Mouse (Mus musculus): Measurements from ENCODE around the gene Kctd12.

GRCm38 (mm10) chr14:103020046-103020445 is 37.6 kb upstream of the Kctd12 start:
- TF ChIP-seq CTCF (IDR thresholded peaks at IDR 0.05) = no peak
- TF ChIP-seq POLR2A (IDR thresholded peaks at IDR 0.05; ENCODE audit: insufficient read depth, low read depth, low read length) = no peak
